Mouse (Mus musculus) layer of hippocampus, adult 8-10 months (tissue): ENCODE measurements around the gene Tatdn2. TPM values are rescaled to one million over a fixed set of nuclear protein-coding genes. Genes with fewer than 3 reads are reported as not detected.

Source experiments
- microRNA-seq, 2 experiments: library from miRNA; unstranded; fragments of <30 nt; microRNA quantifications; one replicate each; pipeline ENCODE4 v1.2.0; 2022
- total RNA-seq, 4 experiments: library from RNA; stranded (reverse); gene quantifications; 2 replicates each; pipeline ENCODE4 v1.2.4; 2022

The Tatdn2 gene
- total RNA-seq, 4 experiments from 2014 or later, result 63.5 to 73.0 (median 68.1) TPM

Small RNAs within 50 kb of the gene (microRNA-seq; reads per million reads assigned to microRNA genes)
- 0 to 0.64 reads per million in 2 experiments for gene Mir7042

Other genes starting within 250 kb of the Tatdn2 start
- gene Il17re, start 238.6 kb upstream of the Tatdn2 start, total RNA-seq, result under 1 TPM; 0.22 to 0.45 (median 0.41) TPM
- gene Il17rc, start 225.6 kb upstream of the Tatdn2 start, total RNA-seq, result 1 to 10 TPM; 3.8 to 6.1 (median 4.8) TPM
- gene Creld1, start 213.8 kb upstream of the Tatdn2 start, total RNA-seq, result 100 to 1,000 TPM in 2 of 4 experiments, 10 to 100 TPM in 2; 86.9 to 135 (median 104) TPM
- 10 to 100 TPM; 45.3 to 51.3 (median 49.8) TPM for gene Prrt3, start 195.1 kb upstream of the Tatdn2 start, total RNA-seq
- 10 to 100 TPM; 62.1 to 75.3 (median 71.4) TPM for gene Emc3, start 165.4 kb upstream of the Tatdn2 start, total RNA-seq
- gene Fancd2, start 165.4 kb upstream of the Tatdn2 start, total RNA-seq, result 1 to 10 TPM; 2.0 to 2.5 (median 2.3) TPM
- gene Fancd2os, start 96.3 kb upstream of the Tatdn2 start, total RNA-seq, result under 1 TPM in 3 of 4 experiments, not detected in 1; 0.37 to 0.56 (median 0.55) TPM
- 100 to 1,000 TPM; 207 to 213 (median 208) TPM for gene Brk1, start 92.3 kb upstream of the Tatdn2 start, total RNA-seq
- 10 to 100 TPM; 41.0 to 50.5 (median 47.0) TPM for gene Vhl, start 73.1 kb upstream of the Tatdn2 start, total RNA-seq
- 10 to 100 TPM; 19.3 to 25.0 (median 21.7) TPM for gene Irak2, start 58.6 kb upstream of the Tatdn2 start, total RNA-seq
- gene Ghrl, start 22.8 kb downstream of the Tatdn2 start, total RNA-seq, result not detected
- gene Sec13, start 43.7 kb downstream of the Tatdn2 start, total RNA-seq, result 10 to 100 TPM; 67.9 to 80.9 (median 77.0) TPM